Mouse (Mus musculus): Measurements from ENCODE around the gene Htr1d. TPM values are rescaled to one million over a fixed set of nuclear protein-coding genes. Genes with fewer than 3 reads are reported as not detected.

Htr1d gene
- total RNA-seq, 4 experiments from 2014 or later = 0.19 TPM; not detected in 3

DNA sequence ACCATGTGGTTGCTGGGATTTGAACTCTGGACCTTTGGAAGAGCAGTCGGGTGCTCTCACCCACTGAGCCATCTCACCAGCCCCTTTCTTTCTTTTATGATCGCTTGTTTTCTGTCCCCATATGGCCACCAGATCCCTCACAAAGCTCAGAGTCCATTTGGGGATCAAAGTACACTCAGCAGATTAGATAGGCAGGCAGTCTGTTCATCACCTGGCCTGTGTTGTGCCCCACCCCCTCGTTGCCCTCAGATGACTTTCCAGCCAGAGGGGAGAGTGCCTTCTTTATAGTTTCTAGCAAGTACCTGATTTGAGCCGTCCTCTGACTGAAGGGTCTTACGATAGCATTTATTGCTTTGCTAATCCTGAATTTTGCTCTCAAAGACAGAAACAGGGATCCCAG, 29.5 kb downstream of the Htr1d start:
- DNase-seq = no peak

DNA sequence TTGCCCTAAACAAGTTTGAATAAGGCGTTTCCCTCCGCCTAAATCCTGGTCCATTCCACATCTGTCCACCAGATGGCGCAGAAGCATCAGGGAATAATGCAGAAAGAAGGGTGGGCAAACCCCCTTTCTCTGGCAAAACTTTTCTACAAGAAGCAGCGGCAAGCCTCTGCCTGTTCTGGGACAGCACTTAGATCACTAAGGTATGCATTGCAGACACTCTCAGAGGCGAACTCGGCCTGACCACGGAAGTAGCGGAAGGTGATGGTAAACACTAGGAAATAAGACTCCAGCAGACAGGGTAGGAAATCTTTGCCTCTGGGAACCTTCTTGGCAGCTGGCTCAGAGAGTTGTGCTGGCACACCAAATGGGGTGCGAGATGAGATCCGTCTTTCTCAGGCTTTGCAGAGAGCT, 31.5 kb downstream of the Htr1d start:
- peak; percentile 51 for DNase-seq

DNA sequence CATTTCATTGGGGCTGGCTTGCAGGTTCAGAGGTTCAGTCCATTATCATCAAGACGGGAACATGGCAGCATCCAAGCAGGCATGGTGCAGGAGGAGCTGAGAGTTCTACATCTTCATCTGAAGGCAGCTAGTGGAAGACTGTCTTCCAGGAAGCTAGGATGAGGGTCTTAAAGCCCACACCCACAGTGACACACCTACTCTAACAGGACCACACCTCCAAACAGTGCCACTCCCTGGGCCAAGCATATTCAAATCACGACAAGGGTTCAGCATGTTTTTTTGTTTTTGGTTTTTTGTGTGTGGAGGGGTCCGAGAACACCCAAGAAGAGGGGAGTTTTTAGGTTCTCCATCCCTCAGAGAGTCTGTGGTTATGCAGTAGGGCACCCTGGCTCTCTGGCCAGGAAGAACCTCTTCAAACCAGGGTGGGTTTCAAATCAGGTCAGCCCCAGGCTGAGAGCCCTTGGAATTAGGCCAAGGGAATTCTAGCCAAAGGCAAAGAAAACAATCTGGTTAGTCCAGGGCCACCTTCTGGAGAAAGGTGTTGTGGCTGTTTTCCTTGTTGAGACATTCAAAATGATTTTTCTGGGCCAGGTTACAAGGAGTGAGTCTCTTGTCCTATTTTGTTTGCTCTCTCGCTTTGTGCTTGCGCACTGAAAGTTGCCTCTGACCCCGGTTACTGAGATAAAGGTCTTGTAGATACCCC, 33.3 kb downstream of the Htr1d start:
- no peak for DNase-seq

DNA sequence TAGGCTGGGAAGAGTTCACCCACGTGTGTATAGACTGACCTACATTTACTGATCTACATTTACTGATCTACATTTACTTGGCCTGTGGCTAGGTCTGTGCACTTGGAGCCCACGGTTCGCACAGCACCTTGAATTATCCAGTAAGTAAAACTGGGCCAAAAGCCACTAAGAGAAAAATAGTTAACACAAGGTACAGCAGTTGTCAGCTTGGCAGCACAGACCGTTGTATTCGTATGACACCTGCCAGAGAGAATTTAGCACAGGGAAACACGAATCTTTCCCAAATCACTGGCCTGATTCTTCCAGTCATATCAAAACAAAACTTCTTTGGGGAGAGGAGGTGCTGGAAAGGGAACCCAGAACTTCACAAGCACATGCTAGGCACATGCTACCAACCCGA, 35.0 kb downstream of the Htr1d start:
- DNase-seq = no peak

DNA sequence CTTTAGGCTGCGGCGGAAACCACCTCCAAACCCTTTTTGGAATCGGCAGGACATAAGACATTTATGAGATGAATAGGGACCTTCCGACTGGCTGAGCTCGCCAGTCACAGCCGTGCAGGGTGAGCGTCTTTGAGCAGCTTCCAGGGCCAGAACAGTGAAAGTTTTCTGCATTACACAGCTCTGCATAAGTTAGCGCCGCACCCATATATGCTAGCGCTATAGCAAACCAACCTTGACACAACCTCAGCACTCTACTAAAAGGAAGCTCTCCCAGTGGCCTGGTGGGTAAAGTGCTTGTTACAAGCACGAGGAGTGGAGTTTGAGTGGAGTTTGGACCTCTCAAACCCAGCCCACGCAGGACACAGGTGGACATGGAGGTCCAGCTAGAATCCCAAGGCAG, 35.9 kb downstream of the Htr1d start:
- no peak for DNase-seq

DNA sequence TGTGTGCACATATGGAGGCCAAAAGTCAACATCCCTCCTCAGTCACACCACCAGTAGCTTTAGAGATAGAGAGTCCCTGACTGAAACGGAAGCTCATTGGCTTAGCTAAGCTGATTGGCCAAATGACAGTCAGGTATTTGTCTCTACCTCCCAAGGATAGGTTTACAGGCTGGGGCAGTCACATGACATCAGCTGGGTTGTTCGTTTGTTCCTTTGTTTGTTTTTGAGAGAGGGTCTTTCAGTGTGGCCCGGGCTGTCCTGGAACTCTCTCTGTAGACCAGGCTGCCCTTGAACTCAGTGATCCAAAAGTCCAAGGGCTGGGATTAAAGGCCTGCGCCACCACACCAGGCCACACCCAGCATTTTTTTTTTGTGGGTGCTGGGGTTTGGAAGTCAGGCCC, 37.9 kb downstream of the Htr1d start:
- DNase-seq = no peak

DNA sequence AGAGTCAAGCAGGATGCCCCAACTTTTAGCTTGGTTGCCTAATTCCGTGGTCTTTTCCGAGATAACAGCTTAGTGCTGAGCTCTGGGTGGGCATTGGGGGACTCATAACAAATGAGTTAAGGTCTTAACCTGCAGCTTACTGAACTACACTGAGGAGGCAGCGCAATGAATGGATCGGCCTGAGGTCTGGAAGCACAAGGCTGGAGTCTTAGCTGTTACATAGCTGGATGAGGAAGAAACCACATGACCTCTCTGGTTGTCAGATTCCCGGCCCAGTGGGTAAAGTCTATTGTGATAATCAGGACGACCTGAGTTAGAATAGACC, 38.4 kb downstream of the Htr1d start:
- no peak for DNase-seq

DNA sequence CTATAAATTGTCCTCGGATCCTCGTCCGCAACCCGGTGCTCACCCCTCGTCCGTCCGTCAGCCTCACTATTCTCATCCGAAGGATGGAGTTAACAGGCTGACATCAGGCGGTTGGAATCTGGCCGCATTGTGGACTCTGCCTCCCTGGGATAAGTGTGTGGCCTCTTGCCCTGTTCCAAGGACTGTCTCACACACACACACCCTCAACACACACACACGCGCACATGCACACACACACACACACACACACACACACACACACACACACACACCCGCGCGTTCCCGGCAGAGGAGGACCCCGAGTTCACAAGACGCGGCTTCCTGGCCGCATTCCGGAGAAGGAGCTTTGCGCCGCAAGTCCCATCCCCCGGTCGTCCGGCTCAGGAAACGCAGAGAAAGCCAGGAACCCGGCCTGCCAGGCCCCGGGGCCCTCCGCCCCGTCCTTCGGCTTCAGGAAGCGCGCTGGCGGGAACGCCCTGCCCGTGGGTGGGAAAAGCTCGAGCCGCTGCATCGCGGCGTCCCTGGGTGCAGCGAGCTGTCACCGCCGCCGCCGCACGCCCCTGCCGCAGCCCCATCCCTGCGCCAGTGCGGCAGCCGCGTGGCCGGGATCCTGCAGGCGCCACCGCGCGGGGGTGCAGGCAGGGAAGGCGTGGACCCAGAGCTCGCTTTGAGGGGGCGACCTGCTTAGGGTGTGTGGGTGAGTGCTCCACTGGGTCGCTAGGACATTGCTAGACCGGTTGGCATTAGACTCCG, 38.9 kb downstream of the Htr1d start, which contains the start of gene 6030445D17Rik:
TSS of gene 6030445D17Rik (plus strand) at position 165 of the 753 bp plus-strand sequence.
- peak; percentile 74 for DNase-seq

DNA sequence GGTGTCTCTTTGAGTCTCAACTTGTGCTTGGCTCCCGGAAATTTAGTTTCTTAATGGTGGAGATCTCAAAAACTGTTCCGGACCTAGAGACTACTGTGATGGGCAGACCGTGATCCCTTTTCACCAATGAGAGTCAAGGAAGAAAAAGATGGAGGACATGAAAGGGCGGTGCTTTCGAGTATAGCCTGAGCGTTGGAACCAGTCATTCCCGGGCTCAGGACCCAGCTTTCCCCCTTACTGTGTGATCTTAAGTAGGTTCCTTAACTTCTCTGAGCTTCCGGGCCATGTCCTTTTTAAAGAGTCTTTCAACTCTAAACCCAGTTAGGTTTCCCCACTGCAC, 39.5 kb downstream of the Htr1d start:
- DNase-seq = peak; percentile 14

DNA sequence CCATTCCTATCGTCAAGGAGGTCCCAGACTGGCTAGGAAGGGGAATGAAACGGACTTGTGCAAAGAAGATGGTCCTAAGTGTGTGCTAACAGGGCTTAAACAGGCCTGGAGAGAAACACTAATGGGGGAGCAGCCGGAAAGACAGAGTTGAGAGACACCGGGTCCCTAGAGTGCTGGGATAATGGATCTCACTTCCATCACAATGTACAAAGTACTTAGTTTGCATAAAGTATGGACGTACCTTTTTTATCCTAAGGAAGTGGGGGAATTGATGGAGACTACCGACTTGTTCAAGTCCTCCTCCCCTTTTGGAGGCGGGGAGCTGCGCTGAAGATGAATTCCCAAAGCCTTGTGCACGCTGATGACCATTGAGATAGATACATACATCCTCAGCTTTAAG, 40.1 kb downstream of the Htr1d start:
- no peak for DNase-seq

DNA sequence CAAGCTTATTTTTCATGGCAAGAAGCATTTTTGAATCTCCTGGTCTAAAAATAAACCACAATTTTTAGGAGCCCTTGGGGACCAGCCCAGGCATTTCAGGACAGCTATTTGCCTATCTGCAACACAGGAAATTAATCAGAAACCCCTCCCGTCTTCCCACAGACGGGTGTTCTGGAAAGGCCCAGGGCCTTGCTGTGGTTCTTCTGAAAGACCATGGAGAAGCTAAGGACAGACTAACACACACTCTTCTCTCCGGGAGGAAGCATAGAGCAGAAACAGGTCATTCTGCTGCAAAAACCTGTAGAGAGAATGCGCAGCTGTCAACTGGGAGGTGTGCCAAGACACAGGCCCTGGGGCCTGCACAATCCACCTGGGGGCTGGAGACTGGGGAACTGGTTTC, 42.9 kb downstream of the Htr1d start:
- DNase-seq = no peak

DNA sequence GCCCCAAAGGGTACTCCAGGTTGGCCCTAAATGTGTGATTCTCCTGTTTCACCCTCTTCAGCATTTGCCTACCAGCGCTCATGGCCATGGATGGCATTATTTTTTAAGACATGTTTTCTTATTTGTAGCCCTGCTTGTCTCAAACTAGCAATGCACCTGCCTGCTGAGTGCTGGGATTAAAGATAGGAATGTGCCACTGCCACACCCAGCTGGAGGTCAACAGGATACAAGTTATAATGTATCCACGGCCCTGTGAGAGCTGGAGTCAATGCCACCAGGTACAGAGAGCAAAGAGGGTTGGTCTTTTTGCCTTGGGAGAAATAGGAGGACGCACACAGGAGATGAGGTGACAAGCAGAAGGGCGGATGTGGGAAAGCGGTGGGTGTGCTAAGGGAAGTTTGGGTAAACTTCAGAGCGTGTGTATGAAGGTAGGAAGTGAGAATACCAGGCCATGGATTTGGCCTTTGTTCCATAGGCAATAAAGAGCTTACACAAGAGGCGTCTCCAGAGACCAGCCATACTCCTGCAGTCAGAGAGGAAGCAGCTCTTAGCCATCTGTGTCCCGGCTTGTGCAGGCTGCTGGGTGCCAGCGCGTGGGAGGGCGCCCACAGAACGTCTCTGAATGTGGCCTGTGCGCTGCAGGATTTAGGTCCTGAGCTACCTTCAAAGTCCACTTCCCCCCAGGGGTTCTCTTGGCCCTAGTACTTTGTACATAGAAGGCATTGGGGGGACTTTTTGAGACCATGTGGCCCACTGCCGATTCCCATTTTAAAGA, 45.4 kb downstream of the Htr1d start:
- peak; percentile 24 for DNase-seq

DNA sequence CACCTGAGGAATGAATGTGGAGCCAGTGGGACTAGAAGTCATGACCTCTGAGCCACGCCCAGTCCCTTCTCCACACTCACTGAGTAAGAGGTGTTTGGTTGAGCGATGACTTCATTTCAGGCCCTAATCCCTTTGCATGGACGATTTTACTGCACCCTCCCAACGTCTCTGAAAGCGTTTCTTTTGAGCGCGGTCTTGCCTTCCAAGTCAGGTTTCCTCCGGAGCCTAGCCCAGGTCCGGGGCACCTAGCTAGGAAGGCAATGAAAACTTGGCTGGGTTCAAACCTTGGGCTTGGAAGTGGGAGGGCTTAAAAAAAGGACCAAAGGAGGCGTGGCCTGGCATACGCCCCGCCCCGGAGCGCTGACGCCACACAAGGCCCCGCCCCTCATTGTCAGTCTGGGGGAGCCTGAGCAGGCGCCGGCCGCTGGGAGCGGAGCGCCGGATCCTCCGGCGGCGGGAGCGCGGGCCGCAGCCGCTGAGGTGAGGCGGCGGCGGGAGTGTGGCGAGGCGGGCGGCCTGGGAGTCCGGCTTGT, 46.1 kb downstream of the Htr1d start, which contains the start of gene Luzp1:
TSS of gene Luzp1 (plus strand) at position 391 of the 533 bp plus-strand sequence.
- DNase-seq = peak; percentile 91

DNA sequence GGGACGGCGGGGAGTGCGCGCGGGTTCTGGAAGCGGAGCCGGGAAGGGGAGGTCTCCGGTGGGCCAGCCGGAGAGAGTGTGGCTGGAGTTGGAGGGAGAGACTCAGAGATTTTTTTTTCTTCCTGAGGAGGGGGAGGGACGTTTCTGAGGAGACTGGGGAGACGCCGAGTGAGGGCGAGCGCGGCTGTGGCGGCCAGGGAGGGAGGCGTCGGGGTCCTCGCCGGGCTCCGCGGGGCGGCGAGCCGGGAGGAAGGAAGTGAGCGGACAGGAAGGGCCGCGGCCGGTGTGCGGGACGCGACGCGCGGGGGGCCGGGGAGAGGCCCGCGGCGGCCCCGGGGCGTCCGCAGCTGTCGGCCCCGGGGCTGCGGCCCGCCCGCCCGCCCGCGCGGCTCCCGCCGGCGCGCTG, 46.6 kb downstream of the Htr1d start:
- DNase-seq = no peak

DNA sequence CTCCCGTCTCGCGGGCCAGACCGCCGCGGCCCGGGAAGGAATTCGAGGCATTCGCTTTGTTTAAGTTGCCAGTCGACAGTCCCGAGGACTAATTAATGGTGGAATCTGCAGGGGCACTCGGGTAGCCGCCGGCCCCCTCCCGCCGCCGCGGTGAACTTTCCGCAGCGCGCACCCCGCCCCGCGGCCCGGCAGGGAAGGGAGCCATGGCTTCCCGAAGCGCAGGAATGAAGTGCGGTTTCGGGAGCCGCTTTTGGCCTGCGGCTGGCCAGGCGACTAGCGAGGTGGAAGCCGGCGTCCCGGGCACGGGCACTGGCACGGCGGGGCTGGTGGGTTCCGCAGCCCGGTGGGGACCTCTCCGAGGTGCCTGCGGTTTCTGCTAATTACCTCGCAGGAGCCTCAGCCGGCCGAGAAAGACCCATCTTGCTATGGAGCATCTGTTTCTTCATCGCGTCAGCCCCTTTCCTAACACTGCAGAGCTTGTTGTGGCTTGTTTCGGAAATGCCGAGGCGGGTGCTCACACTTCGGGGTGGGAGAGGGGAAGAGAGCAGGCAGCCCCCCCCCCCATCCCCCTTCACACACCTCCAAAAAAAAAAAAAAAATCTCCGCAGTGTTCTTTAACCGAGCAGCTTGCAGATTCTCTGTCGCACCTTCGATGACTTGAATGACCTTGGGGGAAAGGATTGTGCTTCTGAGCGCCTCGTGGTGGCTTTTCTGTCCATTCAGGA, 47.2 kb downstream of the Htr1d start:
- peak; percentile 18 for DNase-seq

DNA sequence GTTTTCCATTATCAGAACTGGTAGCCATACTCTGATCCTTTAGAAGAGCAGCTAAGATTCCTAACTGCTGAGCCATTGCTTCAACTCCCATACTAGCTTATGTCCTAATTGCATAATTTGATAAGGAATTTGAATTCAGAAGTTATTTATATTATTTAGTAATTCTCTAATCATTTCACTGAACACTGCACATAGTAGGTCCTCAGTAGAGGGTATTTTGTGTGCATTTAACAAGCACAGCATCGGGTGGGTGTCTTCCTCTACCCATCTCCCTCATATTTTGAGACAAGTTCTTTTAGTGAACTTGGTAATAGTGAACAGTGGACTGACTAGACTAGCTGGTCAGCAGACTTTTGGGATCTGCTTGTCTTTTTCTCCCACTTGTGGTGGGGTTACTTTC, 53.4 kb downstream of the Htr1d start:
- no peak for DNase-seq

DNA sequence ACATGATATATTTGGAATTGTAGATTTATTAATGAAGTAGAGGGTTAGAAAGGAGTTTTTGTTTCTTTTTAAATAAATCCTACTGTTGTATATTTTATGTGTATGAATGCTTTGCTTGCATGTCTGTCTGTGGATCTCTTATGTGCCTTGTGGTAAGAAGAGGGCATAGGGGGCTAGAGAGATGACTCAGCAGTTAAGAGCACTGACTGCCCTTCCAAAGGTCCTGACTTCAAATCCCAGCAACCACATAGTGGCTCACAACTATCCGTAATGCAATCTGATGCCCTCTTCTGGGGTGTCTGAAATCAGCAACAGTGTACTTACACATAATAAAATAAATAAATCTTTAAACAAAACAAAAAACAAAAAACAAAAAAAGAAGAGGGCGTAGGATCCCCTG, 63.2 kb downstream of the Htr1d start:
- no peak for DNase-seq

Other genes with a start within 250 kb of the Htr1d start
- 1 to 10 TPM; 2.5 to 4.9 (median 3.6) TPM for gene Asap3, start 217.2 kb upstream of the Htr1d start, total RNA-seq (2022)
- gene Tcea3, start 175.8 kb upstream of the Htr1d start, total RNA-seq (2022) = 1 to 10 TPM; 1.7 to 2.2 (median 1.9) TPM
- gene Zfp46, start 138.8 kb upstream of the Htr1d start, total RNA-seq (2022) = 10 to 100 TPM; 16.2 to 20.8 (median 18.1) TPM
- gene Hnrnpr, start 112.6 kb upstream of the Htr1d start, total RNA-seq (2022) = 10 to 100 TPM; 71.9 to 94.0 (median 83.8) TPM
- gene 6030445D17Rik, start 38.7 kb downstream of the Htr1d start, total RNA-seq (2022) = under 1 TPM; 0.31 to 0.92 (median 0.50) TPM
- gene Luzp1, start 46.2 kb downstream of the Htr1d start, total RNA-seq (2022) = 10 to 100 TPM; 26.4 to 46.4 (median 40.1) TPM
- gene Kdm1a, start 179.2 kb downstream of the Htr1d start, total RNA-seq (2022) = 10 to 100 TPM; 45.5 to 57.8 (median 49.5) TPM
- not detected for gene Tex46, start 186.9 kb downstream of the Htr1d start, total RNA-seq (2022)
- gene Lactbl1, start 199.1 kb downstream of the Htr1d start, total RNA-seq (2022) = not detected